Mouse (Mus musculus): ENCODE measurements around the gene Mapre3.

Mapre3 gene

DNA sequence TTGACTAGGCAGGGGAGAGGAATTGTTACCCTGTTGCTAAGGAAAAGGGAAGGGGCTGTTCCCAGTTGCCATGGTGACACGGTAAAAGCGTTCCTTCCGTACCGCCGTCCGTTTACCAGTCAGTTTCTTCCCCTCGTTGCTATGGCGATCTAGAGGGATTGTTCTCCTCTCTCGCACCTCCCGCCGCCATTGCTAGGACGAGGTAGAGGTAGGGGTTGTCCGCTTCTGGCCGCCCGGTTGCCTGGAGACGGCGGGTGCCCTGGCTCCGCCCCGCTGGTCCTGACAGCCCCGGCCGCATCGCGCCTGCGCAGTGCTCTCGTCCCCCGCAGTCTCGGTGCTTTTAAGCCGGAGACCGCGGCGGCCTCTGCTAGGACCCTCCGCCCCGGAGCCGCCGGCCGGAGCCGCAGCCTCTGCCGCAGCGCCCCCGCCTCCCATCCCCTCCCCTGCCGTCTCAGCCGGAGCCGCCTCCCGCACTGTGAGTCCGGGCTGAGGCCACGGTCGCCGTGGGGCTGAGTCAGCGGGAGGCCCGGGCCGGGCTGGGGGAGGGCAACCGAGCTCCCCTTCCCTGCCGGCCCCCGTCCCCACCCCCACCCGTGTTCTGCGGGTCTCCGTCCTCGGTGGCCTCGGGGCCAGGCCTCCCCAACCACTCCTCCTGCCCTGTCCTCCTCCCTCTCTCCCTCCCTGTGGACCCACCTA, at the start of gene Mapre3:
Mapre3 (plus strand) TSS at position 218 of the 696 bp plus-strand sequence.
- 1% methylated on average over 59 of the region's 59 CpGs for WGBS

DNA sequence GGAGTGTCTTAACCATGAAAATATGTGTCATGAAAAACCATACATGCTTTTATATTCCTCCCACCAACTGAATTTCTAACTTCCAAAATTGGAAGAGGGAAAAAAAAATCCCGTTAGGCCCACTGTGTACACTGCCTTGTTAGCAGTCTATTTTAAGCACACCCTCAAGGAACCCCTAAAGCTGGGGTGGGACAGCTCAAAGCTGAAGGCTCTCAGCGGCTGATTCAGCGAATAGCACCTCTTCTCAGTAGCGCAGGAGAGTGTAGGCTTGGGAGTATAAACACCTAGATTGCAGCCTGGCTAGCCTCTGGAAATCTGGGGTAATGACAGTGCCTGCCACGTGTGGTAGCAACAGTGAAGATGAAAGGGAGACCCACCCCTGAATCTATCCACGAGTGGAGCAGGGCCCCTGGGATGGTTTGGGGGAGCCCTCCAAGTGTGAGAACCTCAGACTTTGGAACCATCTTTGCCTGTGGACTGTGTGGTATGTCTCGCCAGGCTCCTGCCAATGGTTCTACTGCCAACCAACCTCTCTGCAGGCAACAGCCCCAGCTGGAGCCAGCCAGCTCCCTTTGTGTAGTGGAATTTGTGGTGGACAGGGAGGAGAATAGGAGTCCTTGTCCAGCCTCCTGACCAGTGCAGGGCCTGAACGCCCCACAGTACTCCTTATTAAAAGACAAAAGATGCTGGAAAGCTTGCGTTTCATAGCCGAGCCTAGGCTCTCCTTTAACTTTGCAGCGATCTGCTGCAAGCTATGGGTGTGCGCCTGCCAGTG, 48.7 kb upstream of the Mapre3 start:
- WGBS: 45% methylated on average over 12 of the region's 12 CpGs

DNA sequence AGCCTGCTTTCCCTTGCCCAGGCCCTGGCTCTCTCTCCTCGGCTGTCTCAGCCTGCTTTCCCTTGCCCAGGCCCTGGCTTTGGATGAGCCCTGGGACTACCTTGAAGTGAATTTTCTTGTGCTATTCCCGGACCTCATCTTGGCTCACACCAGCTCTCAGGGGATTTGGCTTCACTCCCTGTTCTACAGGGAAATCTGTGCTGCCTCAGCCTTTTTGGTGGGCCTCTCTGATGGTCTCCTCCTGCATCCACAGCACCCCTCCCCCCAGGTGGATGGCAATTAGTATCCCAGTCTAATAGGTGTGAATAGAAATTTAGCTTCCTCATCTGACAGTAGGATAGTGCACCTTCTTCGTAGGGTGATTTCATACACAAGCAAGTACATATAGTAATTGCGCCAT, 46.4 kb upstream of the Mapre3 start:
- 51% methylated on average over 4 of the region's 4 CpGs for WGBS

DNA sequence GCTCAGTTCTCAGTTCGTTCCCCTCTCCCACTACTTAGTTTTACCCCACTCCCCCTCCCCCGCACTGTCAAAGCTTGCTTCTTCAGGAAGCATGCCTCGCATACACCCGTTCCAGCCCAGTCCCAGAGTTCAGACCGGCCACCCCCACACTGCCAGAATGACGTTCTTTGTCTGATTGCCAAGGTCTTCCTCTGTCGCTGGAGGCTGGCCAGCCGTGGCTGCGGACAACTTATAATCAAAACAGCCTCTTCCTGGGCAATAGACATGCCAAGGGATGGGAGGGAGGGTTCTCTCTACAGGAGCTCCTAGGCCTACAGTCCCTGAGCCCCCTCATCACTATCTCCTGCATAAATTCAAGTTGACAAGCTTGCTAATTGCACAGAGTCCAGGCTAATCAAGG, 45.8 kb upstream of the Mapre3 start:
- 15% methylated on average over 9 of the region's 9 CpGs for WGBS

DNA sequence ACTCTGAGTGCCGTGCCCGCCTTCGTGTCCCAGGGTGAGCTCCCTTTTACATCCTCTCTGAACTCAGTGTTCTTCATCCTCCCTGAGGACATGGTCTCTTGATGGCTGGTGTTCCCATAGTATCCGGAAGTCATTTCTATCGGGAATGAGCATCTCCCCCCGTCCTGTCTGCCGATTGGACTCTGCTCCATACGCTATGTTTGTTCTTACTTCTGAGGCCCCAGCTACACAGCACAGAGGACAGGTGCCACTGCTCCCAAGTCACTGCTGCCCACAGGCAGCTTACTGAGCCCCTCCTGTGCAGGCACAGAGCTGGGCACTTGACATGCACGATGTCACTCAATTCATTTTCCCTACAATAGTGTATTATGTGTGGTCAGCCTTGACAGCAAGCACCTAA, 45.4 kb upstream of the Mapre3 start:
- 81% methylated on average over 9 of the region's 9 CpGs for WGBS

DNA sequence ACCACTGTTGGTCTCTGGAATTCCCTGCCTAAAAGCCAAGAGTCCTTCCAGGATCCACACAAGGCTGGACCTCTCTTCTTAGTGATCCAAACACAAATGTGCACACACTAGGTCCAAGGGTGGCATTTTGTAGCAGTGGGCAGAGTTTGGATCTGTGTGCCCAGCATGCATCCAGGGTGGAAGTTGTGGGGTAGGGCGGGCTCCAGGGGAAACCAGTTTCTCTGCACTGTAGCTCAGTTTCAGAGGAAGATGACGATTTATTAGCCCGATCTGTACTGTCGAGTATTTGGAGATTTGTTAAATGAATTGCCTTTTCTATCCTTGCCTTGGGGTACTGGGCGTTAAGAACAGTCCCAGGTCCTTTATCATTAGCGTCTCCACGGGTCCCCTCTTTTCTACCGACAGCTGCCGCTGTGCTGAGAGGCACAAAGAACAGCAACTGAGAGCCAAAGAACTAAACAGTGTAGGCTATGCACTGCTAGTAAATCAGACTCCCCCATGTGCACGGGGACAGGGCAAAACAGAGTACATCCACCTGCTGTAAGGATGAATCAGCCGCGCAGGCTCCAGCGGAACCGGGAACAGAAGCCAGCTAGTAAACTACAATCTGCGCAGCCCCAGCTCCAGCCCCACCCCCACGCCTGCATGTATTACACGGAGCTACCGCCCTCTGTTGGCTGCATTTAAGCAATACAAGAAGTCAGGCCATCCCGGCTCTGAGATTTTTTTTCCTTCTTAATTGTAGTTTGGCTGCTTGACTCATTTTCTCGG, 39.7 kb upstream of the Mapre3 start:
- WGBS: 8% methylated on average over 20 of the region's 20 CpGs

DNA sequence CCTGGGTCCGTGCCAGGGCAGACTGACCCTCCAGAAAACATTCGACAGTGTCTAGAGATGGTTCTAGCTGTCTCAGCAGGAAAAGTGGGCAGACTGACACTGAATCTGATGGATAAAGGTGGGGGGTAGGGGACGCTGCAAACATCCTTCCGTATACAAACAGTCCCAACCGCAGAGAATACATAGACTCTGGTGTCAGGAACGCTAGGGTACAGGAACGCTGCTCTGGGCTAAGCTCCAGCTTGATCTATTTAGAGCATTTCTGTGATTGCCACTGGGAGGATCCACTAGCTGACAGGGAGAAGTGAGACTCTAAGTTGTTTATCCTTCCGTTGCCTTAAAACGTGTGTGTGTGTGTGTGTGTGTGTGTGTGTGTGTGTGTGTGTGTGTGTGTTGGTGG, 33.7 kb upstream of the Mapre3 start:
- WGBS: 29% methylated on average over 9 of the region's 9 CpGs

DNA sequence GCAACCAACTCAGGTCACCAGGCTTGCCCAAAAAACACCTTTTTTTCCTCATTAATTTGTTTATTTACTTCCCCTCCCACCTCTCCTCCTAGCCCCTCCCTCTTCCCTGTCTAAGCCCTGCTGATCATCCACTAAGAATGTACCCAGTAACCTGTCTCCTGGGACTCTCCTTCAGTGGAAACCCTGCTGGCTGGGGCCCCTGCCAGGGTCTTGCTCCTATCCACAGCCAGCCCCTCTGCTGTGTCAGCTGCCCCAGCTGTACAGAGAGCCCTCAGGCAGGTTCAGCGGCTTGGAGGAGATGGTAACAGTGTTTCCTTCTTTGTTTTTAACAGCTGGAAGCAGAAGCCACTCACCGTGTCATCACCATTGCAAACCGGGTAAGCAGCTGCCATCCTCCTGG, 33.3 kb upstream of the Mapre3 start:
- 74% methylated on average over 3 of the region's 3 CpGs for WGBS

DNA sequence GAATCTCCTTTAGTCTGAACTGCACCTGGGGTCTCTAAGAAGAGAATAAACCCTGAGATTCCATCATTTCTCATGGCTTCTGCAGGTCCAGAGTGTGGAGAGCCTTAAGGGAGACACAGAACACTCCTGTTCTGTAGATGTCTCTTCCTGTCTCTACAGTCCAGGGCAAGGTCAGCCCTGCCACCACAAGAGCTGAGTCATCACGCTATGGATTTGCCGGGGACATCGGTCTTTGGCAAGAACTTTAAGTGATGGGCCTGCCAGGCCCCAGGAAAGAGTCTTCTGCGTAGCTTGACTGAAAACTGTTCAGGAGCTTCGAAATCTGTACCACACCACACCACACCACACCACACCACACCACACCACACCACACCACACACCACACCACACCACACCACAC, 27.1 kb upstream of the Mapre3 start:
- WGBS: 87% methylated on average over 5 of the region's 5 CpGs

DNA sequence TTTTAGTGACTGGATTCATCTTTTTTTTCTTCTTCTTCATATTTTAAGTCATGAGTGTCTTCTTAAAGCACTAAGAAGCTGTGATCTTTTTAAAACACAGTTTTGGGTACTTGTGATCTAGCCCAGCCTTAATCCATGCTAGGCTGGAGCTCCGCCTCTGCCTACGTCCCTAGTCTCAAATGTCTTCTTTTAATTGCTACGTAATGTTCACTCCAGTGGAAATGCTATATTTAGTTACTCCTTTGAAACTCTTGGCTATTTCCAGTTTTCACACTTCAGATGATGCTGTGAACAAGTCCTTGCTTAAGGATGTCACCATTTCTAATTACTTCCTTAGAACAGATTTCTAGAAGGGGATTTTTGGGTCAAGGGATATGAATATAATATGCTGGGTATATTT, 24.4 kb upstream of the Mapre3 start:
- 44% methylated on average over 3 of the region's 3 CpGs for WGBS

DNA sequence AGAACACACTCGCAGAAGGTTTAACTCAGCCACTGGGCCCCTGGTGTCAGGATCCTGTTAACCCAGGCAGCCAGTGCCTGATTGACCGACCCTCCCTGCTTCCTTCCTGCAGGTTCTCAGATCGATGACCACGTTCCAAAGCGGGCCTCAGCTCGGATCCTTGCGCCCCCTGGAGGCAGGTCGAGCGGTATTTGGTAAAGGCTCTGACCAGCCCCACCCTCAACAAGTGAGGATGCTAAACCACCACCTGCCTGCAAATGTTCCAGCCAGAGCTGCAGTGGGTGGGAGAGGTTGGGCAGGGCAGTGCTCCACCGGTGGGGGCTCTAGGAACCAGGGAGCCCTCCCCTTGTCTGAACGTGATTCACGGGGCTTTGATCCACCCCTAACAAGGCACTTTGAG, 18.3 kb upstream of the Mapre3 start:
- WGBS: 18% methylated on average over 12 of the region's 12 CpGs

DNA sequence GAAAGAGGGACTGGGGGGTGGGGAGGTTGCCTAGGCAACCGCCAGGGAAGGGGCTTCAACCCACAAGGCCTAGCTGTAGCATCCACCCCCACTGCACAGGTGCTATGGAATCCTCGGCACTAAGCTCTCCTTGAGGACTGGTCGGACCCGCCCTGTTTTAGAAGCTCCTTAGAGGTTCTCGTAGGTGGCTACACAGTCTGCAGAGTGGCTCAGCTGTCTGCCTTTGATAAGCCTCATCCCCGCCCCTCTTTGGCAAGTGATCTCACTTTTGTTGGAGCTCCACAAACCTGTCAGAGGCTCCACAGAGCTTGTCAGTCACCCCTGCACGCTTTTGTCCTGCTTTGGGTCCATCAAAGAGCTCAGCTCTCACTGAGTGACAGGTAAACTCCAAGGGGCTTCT, 17.0 kb upstream of the Mapre3 start:
- 53% methylated on average over 7 of the region's 7 CpGs for WGBS

DNA sequence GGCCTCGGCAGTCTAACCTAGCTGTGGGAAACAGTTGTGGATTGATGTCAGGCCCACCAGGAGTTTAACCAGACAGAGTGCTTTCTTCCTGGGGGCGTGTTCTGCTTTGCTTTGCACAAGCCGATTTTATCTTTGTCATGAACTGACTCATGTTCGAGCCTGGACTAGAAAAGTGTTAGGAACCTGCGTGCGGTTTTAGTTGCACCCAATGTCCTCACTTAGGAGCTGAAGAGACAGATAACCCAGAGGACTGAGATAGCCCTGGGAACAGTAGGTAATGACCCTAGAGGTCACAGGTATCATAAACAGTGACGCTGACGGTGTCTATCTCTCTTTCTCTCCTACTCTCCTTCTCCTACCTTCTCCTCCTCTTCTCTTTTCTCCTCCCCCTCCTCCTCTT, 16.5 kb upstream of the Mapre3 start:
- 67% methylated on average over 8 of the region's 8 CpGs for WGBS

DNA sequence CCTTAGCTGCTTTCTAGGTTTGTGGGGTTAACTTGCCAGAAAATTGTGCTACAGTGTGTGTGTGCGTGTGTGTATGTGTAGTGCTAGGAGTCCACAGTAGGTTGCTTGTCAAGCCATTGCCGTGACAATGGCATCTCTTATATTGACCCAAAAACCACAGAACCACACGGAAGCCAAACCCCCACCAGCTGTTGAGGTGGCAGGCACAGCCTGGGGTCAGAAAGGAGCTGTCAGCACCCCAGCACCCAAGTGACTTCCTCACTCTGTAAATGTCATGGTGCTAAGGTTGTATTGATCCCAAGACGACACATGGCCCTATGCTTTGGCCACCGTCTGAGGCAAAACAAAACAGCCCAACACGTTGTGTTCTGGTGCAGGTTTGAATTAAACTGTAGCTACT, 15.5 kb upstream of the Mapre3 start:
- 76% methylated on average over 6 of the region's 6 CpGs for WGBS

DNA sequence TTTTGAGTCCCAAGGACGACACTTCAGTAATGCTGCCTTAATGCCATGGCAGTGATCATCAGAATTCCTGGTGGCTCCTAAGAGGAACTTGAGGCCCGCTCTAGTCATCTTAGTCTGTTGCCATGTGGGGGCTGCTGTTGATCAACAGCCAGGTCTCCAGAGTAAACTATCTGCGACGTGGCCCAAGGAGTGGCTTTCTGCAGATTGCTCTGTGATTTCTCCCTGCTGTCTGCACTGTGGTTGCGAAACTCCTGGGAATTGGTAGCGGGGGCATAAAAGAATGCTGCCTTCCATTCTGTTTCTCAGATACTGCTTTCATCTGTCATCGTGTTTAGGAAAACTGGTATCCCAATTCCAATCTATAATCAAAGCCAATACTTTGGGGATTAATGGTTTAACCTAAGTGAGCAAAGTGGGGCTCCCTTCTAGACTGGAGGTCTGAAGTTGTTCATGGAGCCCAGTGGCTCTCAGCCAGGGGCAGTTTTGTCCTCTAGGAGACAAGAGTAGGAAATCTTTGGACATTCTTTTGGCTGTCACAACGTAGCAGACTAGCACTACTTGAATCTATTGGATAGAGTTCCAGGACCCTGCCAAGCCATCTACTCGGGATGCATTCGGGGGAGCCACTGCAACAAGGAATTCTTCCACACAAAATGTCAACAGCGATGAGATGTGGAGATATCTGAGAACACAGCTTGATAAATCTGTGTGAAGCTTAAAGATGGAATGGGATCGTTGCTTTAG, 11.5 kb upstream of the Mapre3 start:
- 67% methylated on average over 12 of the region's 12 CpGs for WGBS

DNA sequence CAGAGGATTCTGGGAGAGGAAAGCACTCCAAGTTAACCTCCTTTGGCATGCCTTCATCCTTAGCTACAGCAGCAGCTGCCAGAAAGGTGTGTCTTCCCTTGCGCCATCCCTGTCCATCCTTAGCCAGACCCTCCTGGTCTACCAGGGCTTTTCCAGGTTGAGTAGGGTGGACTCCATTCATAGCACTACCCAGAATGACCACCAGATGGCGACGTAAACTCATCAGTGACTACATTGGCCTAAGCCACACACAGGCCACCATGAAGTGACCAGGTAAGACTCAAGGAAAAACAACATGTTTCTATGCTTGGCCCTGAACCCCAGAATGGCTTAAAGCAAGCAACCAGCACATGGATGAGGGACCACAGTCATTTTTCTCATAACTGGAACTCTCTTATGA, 8.3 kb upstream of the Mapre3 start:
- WGBS: 6% methylated on average over 3 of the region's 3 CpGs

DNA sequence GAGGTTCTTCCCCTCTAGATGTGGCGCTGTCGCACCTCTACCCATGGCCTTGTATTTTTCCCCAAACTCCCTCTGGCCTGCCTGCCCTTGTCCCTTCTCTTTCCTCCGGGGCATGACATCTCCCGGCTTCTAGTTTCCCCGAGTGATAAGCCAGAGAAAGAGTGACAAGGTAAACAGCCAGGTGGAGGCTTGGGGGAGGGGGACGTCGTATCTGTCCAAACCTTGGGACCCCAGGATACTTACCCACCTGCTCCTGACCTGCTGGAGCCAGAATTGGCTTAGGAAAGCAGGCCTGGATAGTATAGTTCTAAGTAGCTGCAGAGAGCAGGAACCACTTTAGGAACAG, 652 bp downstream of the Mapre3 start:
- WGBS: 5% methylated on average over 7 of the region's 7 CpGs

DNA sequence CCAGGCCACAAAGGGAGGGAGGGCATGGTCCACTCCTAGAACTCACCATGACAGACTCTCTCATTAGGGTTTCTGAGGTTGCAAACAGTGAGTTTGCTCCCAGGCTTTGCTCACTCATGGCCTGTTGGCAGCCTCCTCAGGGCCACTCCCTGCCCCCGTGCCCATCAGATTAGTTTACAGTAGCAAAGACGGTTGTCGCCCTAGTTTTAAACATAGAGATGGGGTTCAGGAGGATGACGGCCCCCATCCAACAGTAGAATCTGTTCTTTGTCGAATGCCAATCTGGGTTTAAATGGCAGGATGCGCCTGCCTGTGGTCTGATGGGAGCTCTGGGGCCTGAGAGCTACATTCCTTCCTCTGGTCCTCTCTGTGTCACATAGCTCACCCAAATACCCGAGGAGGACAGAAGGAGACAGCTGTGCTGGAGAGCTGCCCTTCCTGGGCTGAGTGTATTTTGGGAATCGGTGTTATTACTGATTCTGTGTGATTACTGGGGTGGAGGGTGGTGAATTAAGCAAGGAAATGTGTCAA, 1.9 kb downstream of the Mapre3 start:
- 17% methylated on average over 8 of the region's 8 CpGs for WGBS

DNA sequence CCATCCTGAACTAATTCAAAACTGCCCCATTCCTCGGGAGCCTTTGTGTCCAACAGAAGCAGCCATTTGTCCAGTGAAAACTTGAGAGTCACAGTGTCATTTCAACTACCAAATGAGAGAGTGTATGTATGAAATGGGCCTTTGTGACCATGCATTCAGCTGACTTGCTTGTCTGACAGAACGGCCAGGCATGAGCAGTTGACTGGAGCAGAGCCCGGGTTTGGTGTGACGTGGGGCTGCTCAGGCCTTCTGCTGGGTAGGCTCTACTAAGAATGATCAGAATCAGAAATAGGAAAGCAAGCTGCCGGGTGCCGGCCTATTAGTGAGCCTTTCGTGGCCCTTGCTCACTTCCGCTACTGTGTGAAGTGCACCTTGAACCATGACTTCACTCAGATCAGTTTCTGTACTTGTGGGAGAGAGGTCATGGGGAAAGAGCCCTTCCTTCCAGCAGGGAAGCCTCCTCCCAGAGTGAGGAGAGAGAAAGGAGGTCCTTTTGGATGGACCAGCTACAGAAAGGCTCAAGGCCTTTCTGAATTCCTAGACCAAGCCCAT, 4.4 kb downstream of the Mapre3 start:
- WGBS: 60% methylated on average over 8 of the region's 8 CpGs

DNA sequence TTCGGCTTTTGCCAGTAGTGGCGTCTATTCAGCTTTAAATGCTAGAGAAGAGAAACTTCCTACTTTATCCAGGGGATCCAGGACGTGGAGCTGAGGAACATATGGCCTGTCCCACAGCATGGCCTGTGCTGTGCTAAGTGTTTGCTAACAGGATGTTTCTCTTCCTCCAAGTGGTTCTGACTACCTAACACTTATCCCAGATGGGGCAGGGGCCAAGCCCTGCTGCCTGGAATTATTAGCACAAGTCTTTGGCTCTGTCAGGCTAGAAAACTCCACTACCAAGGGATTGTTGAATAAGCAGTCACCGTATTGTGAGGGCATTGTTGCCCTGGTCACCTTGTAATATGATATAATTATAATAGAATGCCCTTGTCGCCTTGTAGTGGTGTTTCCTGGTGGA, 8.2 kb downstream of the Mapre3 start:
- WGBS: 66% methylated on average over 5 of the region's 5 CpGs

DNA sequence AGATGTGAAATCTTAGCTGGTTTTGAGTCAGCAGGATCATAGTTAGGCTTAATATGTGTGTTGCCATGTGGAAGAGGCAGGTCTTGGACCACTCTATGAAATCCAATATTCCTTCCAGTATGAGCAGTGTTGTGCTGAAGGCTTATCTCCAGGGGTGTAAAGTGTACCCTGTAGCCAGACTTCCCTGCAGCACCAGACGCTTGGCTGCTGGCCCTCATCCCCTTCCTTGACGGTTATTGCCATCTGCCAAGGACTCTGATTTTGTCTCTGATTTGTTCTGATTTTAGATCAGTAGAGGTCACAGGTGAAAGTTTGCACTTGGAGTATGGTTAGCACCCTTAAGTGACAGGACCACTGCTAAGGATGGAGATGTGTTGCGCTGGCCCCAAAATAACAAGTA, 8.7 kb downstream of the Mapre3 start:
- WGBS: 70% methylated on average over 3 of the region's 3 CpGs
